Mouse (Mus musculus): ENCODE data around the gene Timp2. TPM values are rescaled to one million over a fixed set of nuclear protein-coding genes. Genes with fewer than 3 reads are reported as not detected.

Timp2 gene
- polyA plus RNA-seq, 1 experiment: 78.8 TPM

- Histone ChIP-seq H3K36me3 (ENCODE audit: control insufficient read depth, insufficient read depth, low read length) (peaks cover 6% of the 10 kb centered on the region; the same call in 1 of the 2 replicates), H3K27me3 (ENCODE audit: control insufficient read depth, insufficient read depth, low read length) (no peaks in the 10 kb centered on the region), H3K4me3 (ENCODE audit: control insufficient read depth, insufficient read depth, low read length) (peak overlapping the region; percentile 86), H3K4me1 (replicated peaks; ENCODE audit: control insufficient read depth, insufficient read depth, low read length) (peaks cover 16% of the 10 kb centered on the region), H3K27ac (ENCODE audit: control insufficient read depth, insufficient read depth, low read length) (no peak overlapping the region)
- DNase-seq: no peak
- no peak for TF ChIP-seq CTCF (IDR thresholded peaks at IDR 0.05; ENCODE audit: borderline replicate concordance, control insufficient read depth, extremely low read depth, insufficient read depth, low read length, poor library complexity)
- 4% methylated on average over 16 of the region's 16 CpGs for WGBS
Observed at GRCm38 (mm10) chr11:118289037-118289511, 66.5 kb downstream of the Timp2 start.

DNA sequence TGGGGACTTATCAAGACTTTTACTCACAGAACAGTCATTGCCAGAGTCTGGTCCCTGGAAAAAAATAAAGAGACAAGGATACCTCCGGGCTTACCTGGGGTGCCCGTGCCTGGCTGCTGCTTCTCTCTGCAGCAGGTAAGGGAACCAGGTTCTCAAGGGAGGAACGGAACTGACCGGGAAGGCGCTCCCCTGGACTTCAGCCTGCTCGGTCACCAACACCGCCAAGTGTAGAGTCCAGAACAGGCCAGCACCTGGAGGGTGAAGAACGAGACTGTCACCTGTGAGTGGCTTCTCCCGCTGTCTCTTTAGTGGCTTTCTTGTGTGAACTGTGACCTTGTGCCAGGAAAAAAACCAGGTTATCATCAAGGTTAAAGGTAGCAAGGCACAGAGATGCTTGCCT lies 68.0 kb downstream of the Timp2 start:
- Histone ChIP-seq H3K4me3 (ENCODE audit: control insufficient read depth, insufficient read depth, low read length) (no peak overlapping the region), H3K4me1 (replicated peaks; ENCODE audit: control insufficient read depth, insufficient read depth, low read length) (peaks cover 16% of the 10 kb centered on the region), H3K27ac (ENCODE audit: control insufficient read depth, insufficient read depth, low read length) (no peak overlapping the region), H3K27me3 (ENCODE audit: control insufficient read depth, insufficient read depth, low read length) (no peaks in the 10 kb centered on the region), H3K36me3 (ENCODE audit: control insufficient read depth, insufficient read depth, low read length) (peaks cover 18% of the 10 kb centered on the region)
- TF ChIP-seq POLR2A (IDR thresholded peaks at IDR 0.05; ENCODE audit: control insufficient read depth, extremely low read depth, insufficient read depth, low read length, poor library complexity) (no peak), CTCF (IDR thresholded peaks at IDR 0.05; ENCODE audit: borderline replicate concordance, control insufficient read depth, extremely low read depth, insufficient read depth, low read length, poor library complexity) (no peak)
- 98% methylated on average over 9 of the region's 9 CpGs for WGBS
- no peak for DNase-seq

- no peak overlapping the region for H3K4me3 ChIP-seq (ENCODE audit: control insufficient read depth, insufficient read depth, low read length)
- TF ChIP-seq CTCF (IDR thresholded peaks at IDR 0.05; ENCODE audit: borderline replicate concordance, control insufficient read depth, extremely low read depth, insufficient read depth, low read length, poor library complexity) (no peak), POLR2A (IDR thresholded peaks at IDR 0.05; ENCODE audit: control insufficient read depth, extremely low read depth, insufficient read depth, low read length, poor library complexity) (no peak)
- H3K4me1 ChIP-seq (replicated peaks; ENCODE audit: control insufficient read depth, insufficient read depth, low read length): peaks cover 16% of the 10 kb centered on the region
- no peak for DNase-seq
- 96% methylated on average over 9 of the region's 9 CpGs for WGBS
- no peak overlapping the region for H3K27ac ChIP-seq (ENCODE audit: control insufficient read depth, insufficient read depth, low read length)
- no peaks in the 10 kb centered on the region for H3K27me3 ChIP-seq (ENCODE audit: control insufficient read depth, insufficient read depth, low read length)
- peaks cover 20% of the 10 kb centered on the region for H3K36me3 ChIP-seq (ENCODE audit: control insufficient read depth, insufficient read depth, low read length)
Observed at GRCm38 (mm10) chr11:118286434-118286833, 69.1 kb downstream of the Timp2 start.

- Histone ChIP-seq H3K4me1 (replicated peaks; ENCODE audit: control insufficient read depth, insufficient read depth, low read length) (peaks cover 16% of the 10 kb centered on the region), H3K27me3 (ENCODE audit: control insufficient read depth, insufficient read depth, low read length) (no peaks in the 10 kb centered on the region), H3K27ac (ENCODE audit: control insufficient read depth, insufficient read depth, low read length) (no peak overlapping the region), H3K4me3 (ENCODE audit: control insufficient read depth, insufficient read depth, low read length) (no peak overlapping the region), H3K36me3 (ENCODE audit: control insufficient read depth, insufficient read depth, low read length) (peaks cover 20% of the 10 kb centered on the region)
- DNase-seq: no peak
- no peak for TF ChIP-seq POLR2A (IDR thresholded peaks at IDR 0.05; ENCODE audit: control insufficient read depth, extremely low read depth, insufficient read depth, low read length, poor library complexity)
- no peak for TF ChIP-seq CTCF (IDR thresholded peaks at IDR 0.05; ENCODE audit: borderline replicate concordance, control insufficient read depth, extremely low read depth, insufficient read depth, low read length, poor library complexity)
- 98% methylated on average over 13 of the region's 13 CpGs for WGBS
Observed at GRCm38 (mm10) chr11:118285791-118286190, 69.7 kb downstream of the Timp2 start.

DNA sequence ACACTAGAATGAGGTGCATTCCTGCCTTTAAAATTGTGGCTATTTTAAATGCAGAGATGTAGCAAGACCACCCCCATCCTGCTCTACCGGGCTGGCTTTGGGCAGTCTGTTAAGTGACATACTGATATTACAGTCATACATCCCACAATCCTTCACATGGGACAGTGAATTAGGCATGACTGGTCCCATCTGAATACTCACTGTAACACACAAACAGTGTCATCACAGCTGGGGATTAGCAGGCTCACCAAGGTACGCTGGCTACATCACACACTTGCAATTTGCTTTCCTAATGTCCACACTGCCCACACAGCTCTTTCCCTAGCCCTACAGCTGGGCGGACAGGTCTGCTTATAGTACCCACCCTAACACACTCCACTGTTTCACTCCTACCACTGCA lies 75.3 kb downstream of the Timp2 start:
- H3K36me3 ChIP-seq (ENCODE audit: control insufficient read depth, insufficient read depth, low read length): peaks cover 41% of the 10 kb centered on the region
- no peak for DNase-seq
- TF ChIP-seq CTCF (IDR thresholded peaks at IDR 0.05; ENCODE audit: borderline replicate concordance, control insufficient read depth, extremely low read depth, insufficient read depth, low read length, poor library complexity): no peak
- no peak for TF ChIP-seq POLR2A (IDR thresholded peaks at IDR 0.05; ENCODE audit: control insufficient read depth, extremely low read depth, insufficient read depth, low read length, poor library complexity)
- H3K4me3 ChIP-seq (ENCODE audit: control insufficient read depth, insufficient read depth, low read length): no peak overlapping the region
- WGBS: 96% methylated on average over 3 of the region's 3 CpGs
- H3K27ac ChIP-seq (ENCODE audit: control insufficient read depth, insufficient read depth, low read length): no peak overlapping the region
- H3K4me1 ChIP-seq (replicated peaks; ENCODE audit: control insufficient read depth, insufficient read depth, low read length): no peaks in the 10 kb centered on the region
- H3K27me3 ChIP-seq (ENCODE audit: control insufficient read depth, insufficient read depth, low read length): no peaks in the 10 kb centered on the region

DNA sequence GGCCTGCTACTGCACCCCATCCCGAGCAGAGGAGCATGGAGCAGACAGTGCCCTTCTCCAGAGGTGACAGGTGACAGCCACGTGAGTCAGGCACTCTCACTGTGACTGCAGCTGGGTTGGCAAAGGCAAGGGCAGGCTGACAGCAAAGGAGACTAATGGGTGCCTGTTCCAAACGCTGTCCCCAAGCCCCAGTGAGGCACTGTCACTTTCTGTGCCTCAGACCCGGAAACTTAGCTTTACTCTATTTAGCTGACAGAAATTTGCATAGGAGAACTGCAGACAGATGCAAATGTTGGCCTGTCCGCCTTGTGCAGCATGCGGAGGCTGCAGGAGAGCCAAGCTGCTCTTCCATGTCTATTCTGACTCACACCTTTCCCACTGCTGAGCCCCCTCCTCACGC lies 79.2 kb downstream of the Timp2 start:
- H3K27ac ChIP-seq (ENCODE audit: control insufficient read depth, insufficient read depth, low read length): no peak overlapping the region
- H3K36me3 ChIP-seq (ENCODE audit: control insufficient read depth, insufficient read depth, low read length): peaks cover 52% of the 10 kb centered on the region
- no peaks in the 10 kb centered on the region for H3K4me1 ChIP-seq (replicated peaks; ENCODE audit: control insufficient read depth, insufficient read depth, low read length)
- no peak for DNase-seq
- TF ChIP-seq POLR2A (IDR thresholded peaks at IDR 0.05; ENCODE audit: control insufficient read depth, extremely low read depth, insufficient read depth, low read length, poor library complexity) (no peak), CTCF (IDR thresholded peaks at IDR 0.05; ENCODE audit: borderline replicate concordance, control insufficient read depth, extremely low read depth, insufficient read depth, low read length, poor library complexity) (no peak)
- no peak overlapping the region for H3K4me3 ChIP-seq (ENCODE audit: control insufficient read depth, insufficient read depth, low read length)
- 94% methylated on average over 7 of the region's 7 CpGs for WGBS
- H3K27me3 ChIP-seq (ENCODE audit: control insufficient read depth, insufficient read depth, low read length): no peaks in the 10 kb centered on the region

DNA sequence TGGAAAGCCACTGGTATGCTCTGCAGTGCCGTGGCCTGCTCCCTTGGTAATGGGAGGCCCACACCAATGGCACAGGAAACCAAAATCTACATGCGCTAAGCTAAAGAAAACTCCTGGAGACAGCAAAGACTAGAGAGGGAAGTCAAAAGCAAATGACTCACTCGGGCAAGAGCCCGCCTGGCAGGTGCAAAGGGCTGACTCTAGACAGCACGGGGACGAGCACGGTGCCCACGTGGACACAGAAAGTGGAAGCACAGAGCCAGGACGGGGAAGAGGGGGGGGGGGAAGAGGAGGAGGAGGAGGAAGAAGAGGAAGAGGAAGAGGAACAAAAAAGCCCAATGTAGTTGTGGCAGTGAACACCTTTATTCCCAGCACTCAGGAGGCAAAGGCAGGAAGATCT lies 80.4 kb downstream of the Timp2 start:
- H3K27me3 ChIP-seq (ENCODE audit: control insufficient read depth, insufficient read depth, low read length): no peaks in the 10 kb centered on the region
- no peaks in the 10 kb centered on the region for H3K4me1 ChIP-seq (replicated peaks; ENCODE audit: control insufficient read depth, insufficient read depth, low read length)
- whole genome bisulfite sequencing: 42% methylated on average over 9 of the region's 9 CpGs
- no peak overlapping the region for H3K27ac ChIP-seq (ENCODE audit: control insufficient read depth, insufficient read depth, low read length)
- DNase-seq: no peak
- peaks cover 58% of the 10 kb centered on the region for H3K36me3 ChIP-seq (ENCODE audit: control insufficient read depth, insufficient read depth, low read length)
- TF ChIP-seq POLR2A (IDR thresholded peaks at IDR 0.05; ENCODE audit: control insufficient read depth, extremely low read depth, insufficient read depth, low read length, poor library complexity) (no peak), CTCF (IDR thresholded peaks at IDR 0.05; ENCODE audit: borderline replicate concordance, control insufficient read depth, extremely low read depth, insufficient read depth, low read length, poor library complexity) (no peak)
- H3K4me3 ChIP-seq (ENCODE audit: control insufficient read depth, insufficient read depth, low read length): no peak overlapping the region
